Mouse (Mus musculus): ENCODE data around the gene Zfp799. TPM values are rescaled to one million over a fixed set of nuclear protein-coding genes. Genes with fewer than 3 reads are reported as not detected.

Gene Zfp799
- total and polyA plus RNA-seq, 2 experiments from 2014 or later: 5.7 to 7.6 TPM

- Histone ChIP-seq H3K36me3 (replicated peaks; ENCODE audit: control insufficient read depth, insufficient read depth, low read length) (0 out of 2 replicates have a peak, but pooled peaks cover 8% of the 10 kb centered on the region), H3K4me2 (ENCODE audit: low read depth, low read length) (peak overlapping the region; percentile 72), H3K27ac (ENCODE audit: low read depth) (no peak overlapping the region), H3K4me1 (ENCODE audit: control insufficient read depth, insufficient read depth) (peaks cover 8% of the 10 kb centered on the region), H3K9ac (replicated peaks; ENCODE audit: low read depth, low read length) (no peak overlapping the region), H3K4me3 (ENCODE audit: low read depth, low read length) (peak overlapping the region; percentile 90), H3K9me3 (replicated peaks; ENCODE audit: control insufficient read depth, low read length) (no peaks in the 10 kb centered on the region), H3K27me3 (ENCODE audit: control insufficient read depth, insufficient read depth, low read length) (no peaks in the 10 kb centered on the region)
- DNase-seq (ENCODE audit: low spot score) (no peak), ATAC-seq (ENCODE audit: insufficient read depth, low read depth) (no peak)
- TF ChIP-seq CTCF (IDR thresholded peaks at IDR 0.05; ENCODE audit: low read depth): no peak
- no peak for TF ChIP-seq EP300 (IDR thresholded peaks at IDR 0.05; ENCODE audit: low read depth)
- 33% methylated on average over 3 of the region's 3 CpGs for WGBS
Measured at GRCm38 (mm10) chr17:32830418-32830782, 339 bp upstream of the Zfp799 start.

- no peak overlapping the region for H3K4me3 ChIP-seq (ENCODE audit: low read depth, low read length)
- no peak overlapping the region for H3K4me2 ChIP-seq (ENCODE audit: low read depth, low read length)
- DNase-seq (ENCODE audit: low spot score): no peak
- no peak for ATAC-seq (ENCODE audit: insufficient read depth, low read depth)
- no peaks in the 10 kb centered on the region for H3K9me3 ChIP-seq (replicated peaks; ENCODE audit: control insufficient read depth, low read length)
- H3K9ac ChIP-seq (replicated peaks; ENCODE audit: low read depth, low read length): no peak overlapping the region
- H3K4me1 ChIP-seq (ENCODE audit: control insufficient read depth, insufficient read depth): no peaks in the 10 kb centered on the region
- peaks cover 37% of the 10 kb centered on the region for H3K36me3 ChIP-seq (replicated peaks; ENCODE audit: control insufficient read depth, insufficient read depth, low read length)
- WGBS: 100% methylated on average over 1 of the region's 1 CpGs
- no peak overlapping the region for H3K27ac ChIP-seq (ENCODE audit: low read depth)
- no peaks in the 10 kb centered on the region for H3K27me3 ChIP-seq (ENCODE audit: control insufficient read depth, insufficient read depth, low read length)
- TF ChIP-seq EP300 (IDR thresholded peaks at IDR 0.05; ENCODE audit: low read depth): no peak
- TF ChIP-seq CTCF (IDR thresholded peaks at IDR 0.05; ENCODE audit: low read depth): no peak
Measured at GRCm38 (mm10) chr17:32816074-32816784, 13.8 kb downstream of the Zfp799 start.

DNA sequence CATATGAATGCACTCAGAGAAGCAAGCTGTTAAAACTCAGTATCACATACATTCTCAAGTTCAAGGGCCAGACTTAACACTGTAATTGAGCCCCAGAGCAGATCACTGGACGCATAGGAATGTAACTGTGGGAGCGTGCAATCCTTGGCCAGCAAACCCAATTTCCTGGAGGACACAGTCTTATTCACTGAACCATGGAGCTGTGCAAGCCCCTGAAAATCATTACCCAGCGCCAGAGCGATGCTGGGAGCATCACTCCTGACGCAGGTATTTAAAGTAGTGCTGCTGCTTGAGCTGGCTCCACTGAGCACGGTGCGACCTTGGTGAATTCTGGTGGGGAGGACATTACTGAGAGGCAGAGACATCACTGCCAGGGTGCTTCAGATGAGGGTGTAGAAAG, 15.9 kb downstream of the Zfp799 start:
- DNase-seq (ENCODE audit: low spot score) (no peak), ATAC-seq (ENCODE audit: insufficient read depth, low read depth) (no peak)
- peaks cover 19% of the 10 kb centered on the region for H3K36me3 ChIP-seq (replicated peaks; ENCODE audit: control insufficient read depth, insufficient read depth, low read length)
- no peak overlapping the region for H3K4me3 ChIP-seq (ENCODE audit: low read depth, low read length)
- H3K9me3 ChIP-seq (replicated peaks; ENCODE audit: control insufficient read depth, low read length): no peaks in the 10 kb centered on the region
- 67% methylated on average over 7 of the region's 7 CpGs for WGBS
- no peak for TF ChIP-seq CTCF (IDR thresholded peaks at IDR 0.05; ENCODE audit: low read depth)
- no peak for TF ChIP-seq EP300 (IDR thresholded peaks at IDR 0.05; ENCODE audit: low read depth)
- no peak overlapping the region for H3K27ac ChIP-seq (ENCODE audit: low read depth)
- no peaks in the 10 kb centered on the region for H3K27me3 ChIP-seq (ENCODE audit: control insufficient read depth, insufficient read depth, low read length)
- H3K4me2 ChIP-seq (ENCODE audit: low read depth, low read length): no peak overlapping the region
- no peak overlapping the region for H3K9ac ChIP-seq (replicated peaks; ENCODE audit: low read depth, low read length)
- no peaks in the 10 kb centered on the region for H3K4me1 ChIP-seq (ENCODE audit: control insufficient read depth, insufficient read depth)

- Histone ChIP-seq H3K27ac (ENCODE audit: low read depth) (no peak overlapping the region), H3K4me3 (ENCODE audit: low read depth, low read length) (no peak overlapping the region), H3K4me2 (ENCODE audit: low read depth, low read length) (no peak overlapping the region), H3K27me3 (ENCODE audit: control insufficient read depth, insufficient read depth, low read length) (no peaks in the 10 kb centered on the region), H3K36me3 (replicated peaks; ENCODE audit: control insufficient read depth, insufficient read depth, low read length) (0 out of 2 replicates have a peak, but pooled peaks cover 1% of the 10 kb centered on the region), H3K9me3 (replicated peaks; ENCODE audit: control insufficient read depth, low read length) (no peaks in the 10 kb centered on the region), H3K4me1 (ENCODE audit: control insufficient read depth, insufficient read depth) (no peaks in the 10 kb centered on the region), H3K9ac (replicated peaks; ENCODE audit: low read depth, low read length) (no peak overlapping the region)
- no peak for ATAC-seq (ENCODE audit: insufficient read depth, low read depth)
- DNase-seq (ENCODE audit: low spot score): no peak
- 47% methylated on average over 1 of the region's 1 CpGs for WGBS
- TF ChIP-seq CTCF (IDR thresholded peaks at IDR 0.05; ENCODE audit: low read depth) (no peak), EP300 (IDR thresholded peaks at IDR 0.05; ENCODE audit: low read depth) (no peak)
Measured at GRCm38 (mm10) chr17:32810648-32811047, 19.4 kb downstream of the Zfp799 start.

GRCm38 (mm10) chr17:32809544-32810374, 20.3 kb downstream of the Zfp799 start, which contains the start of gene Zfp811:
Zfp811 (minus strand) TSS chr17:32809931.
- H3K9ac ChIP-seq (replicated peaks; ENCODE audit: low read depth, low read length): no peak within 1 kb of the TSS; the same call in 1 of the 2 replicates
- H3K4me2 ChIP-seq (ENCODE audit: low read depth, low read length): peak within 1 kb of the TSS; percentile 57
- H3K27me3 ChIP-seq (ENCODE audit: control insufficient read depth, insufficient read depth, low read length): no peaks in the 10 kb centered on the region
- ATAC-seq (ENCODE audit: insufficient read depth, low read depth) (peak; percentile 57), DNase-seq (ENCODE audit: low spot score) (peak; percentile 28)
- peak within 1 kb of the TSS; percentile 38 for H3K4me3 ChIP-seq (ENCODE audit: low read depth, low read length)
- no peaks in the 10 kb centered on the region for H3K4me1 ChIP-seq (ENCODE audit: control insufficient read depth, insufficient read depth)
- no peaks in the 10 kb centered on the region for H3K9me3 ChIP-seq (replicated peaks; ENCODE audit: control insufficient read depth, low read length)
- H3K27ac ChIP-seq (ENCODE audit: low read depth): no peak within 1 kb of the TSS
- no peaks in the 10 kb centered on the region for H3K36me3 ChIP-seq (replicated peaks; ENCODE audit: control insufficient read depth, insufficient read depth, low read length)
- no peak for TF ChIP-seq CTCF (IDR thresholded peaks at IDR 0.05; ENCODE audit: low read depth)
- 2% methylated on average over 17 of the region's 17 CpGs for WGBS

Data from heart, postnatal 0 days (tissue).